Mouse (Mus musculus) thymus, postnatal 14 days (tissue): ENCODE measurements around the gene Gm11549.
A peak's percentile ranks its signal among the peaks of the same experiment; 100 is the strongest.

Experiments
- DNase-seq: peaks from one replicate; pipeline ENCODE4 v3.0.0; 2021

Gm11549 gene

DNA sequence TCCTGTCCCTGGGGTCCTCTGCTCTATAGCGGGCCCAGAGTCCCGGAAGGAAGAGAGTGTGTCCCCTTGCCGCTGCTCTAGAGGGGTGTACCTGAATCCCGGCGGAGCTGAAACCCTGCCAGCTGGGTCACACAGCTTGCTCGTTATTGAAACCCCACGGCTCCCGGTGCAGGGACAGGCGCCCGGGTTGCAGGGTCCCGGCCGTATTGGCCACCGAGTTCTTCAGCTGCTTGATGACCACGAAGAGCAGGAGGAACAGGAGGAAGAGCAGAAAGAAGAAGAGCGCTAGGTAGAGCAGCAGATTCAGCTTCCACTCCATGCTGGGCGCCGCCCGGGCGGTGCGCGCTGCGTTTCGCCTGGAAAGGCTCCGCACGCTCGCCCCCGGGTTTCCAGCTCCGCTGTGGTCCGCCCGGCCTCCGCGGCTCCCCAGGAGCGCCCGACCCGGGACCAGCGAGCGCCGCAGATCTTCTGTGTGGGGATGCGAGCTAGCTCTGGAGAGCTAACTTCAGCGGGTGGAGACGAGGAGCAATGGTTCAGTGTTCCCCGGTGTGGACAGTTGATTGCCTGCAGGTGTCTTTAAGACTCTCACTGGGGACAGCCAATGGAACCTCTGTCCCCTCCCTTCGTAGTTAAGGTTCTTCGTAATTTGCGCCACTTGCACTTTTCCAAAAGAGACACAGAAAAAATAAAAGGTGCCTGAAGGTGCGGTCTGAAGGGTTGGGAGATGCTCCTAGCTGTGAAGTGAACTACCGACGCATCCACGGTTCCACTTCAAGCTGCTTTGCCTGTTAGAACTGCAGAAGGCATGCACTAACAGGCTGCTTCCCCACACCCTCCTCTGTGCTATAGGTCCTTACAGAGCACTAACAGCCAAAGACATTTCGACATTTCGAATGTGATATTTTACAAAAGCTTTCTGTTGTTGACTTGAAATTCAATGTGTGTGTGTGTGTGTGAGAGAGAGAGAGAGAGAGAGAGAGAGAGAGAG is at the start of gene Gm11549:
Gm11549 (minus strand) TSS at position 741 of the 988 bp plus-strand sequence.
- no peak for DNase-seq

DNA sequence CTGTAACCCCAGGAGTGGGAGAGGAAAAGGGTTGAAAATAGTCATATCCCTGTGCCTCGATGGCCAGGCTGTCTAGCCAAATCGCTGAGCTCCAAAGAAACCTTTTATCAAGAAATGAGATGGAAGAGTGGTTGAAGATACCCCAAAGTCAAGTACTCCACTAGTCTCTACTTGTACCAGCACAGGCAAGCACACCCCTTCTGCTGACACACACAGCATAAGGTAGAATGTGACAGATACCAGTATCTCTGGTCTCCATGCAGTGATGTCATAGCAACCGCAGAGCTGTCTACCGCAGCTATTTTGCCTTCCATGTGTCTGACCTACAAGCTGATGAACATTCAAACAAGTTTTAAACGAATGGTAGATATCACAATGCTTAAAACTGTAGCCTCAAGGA is 48.2 kb upstream of the Gm11549 start:
- no peak for DNase-seq

DNA sequence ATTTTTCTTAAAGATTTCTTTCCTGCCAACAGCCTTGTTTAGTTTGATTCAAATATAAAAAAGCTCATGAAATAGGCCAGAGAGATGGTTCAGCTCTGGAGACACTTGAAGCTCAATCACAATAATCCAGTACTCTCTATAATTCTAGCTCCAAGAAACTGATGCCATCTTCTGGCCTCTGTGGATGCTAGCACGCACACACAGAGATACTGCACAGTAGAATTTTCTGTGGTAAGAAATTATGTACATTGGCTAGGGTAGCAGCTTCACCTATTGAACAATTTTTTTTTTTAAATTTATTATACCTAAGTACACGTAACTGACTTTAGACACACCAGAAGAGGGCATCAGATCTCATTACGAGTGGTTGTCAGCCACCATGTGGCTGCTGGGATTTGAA is 42.1 kb upstream of the Gm11549 start:
- DNase-seq: no peak

DNA sequence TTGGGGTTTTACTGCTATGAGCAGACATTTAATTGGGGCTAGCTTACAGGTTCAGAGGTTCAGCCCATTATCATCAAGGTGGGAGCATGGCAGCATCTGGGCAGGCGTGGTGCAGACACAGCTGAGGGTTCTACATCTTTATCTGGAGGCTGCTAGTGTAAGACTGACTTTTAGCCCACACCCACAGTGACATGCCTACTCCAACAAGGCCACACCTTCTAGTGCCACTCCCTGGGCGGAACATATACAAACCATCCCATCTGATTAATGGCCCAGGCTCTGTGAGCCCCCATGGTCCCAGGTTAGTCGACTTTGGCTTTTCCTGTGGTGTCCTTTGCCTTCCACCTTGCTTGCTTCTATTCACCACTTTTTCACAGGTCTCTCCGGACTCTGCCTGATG is 38.0 kb upstream of the Gm11549 start:
- DNase-seq: no peak

DNA sequence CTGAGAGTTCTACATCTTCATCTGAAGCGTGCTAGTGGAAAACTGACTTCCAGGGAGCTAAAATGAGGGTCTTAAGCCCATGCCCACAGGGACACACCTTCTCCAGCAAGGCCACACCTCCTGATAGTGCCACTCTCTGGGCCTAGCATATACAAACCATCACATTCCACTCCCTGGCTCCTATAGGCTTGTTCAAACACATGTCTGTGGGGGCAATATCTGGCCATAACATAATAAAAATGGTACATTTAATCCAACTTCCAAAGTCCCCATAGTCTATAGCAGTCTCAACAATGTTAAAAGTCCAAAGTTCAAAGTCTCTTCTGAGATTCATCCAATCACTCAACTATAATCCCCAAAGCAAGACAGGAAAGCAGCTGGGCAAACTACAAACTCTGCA is 36.0 kb upstream of the Gm11549 start:
- DNase-seq: no peak

DNA sequence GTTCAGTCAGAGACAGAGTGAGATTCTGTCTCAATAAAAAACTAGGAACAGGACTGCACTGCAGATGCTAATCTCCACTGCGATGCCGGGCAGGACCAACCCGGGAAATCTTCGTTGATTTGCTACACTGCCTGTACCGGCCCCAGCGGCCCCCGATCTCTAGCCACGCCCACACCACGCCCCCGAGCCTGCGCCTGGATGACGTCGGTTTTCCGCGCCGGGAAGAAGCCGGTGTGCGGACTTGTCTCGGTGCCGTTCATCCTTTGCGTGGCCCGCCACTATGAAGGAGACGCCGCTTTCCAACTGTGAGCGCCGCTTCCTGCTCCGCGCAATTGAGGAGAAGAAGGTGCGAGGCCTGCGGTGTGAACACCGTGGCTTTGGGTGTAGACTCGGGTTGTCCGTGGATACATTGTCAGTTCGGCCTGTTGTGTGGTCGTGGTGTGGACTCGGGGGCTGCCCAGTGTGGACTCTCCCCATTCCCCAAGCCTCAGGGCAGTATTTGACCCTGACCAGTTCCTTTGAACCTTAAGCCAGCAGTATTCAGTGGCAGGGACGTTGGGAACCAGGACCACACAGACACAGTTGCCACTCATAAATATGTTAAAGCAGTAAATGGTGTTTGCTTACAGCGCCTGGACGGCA is 30.9 kb upstream of the Gm11549 start, which contains the start of gene Exosc9:
Exosc9 (plus strand) TSS at position 201 of the 642 bp plus-strand sequence.
- peak; percentile 96 for DNase-seq

DNA sequence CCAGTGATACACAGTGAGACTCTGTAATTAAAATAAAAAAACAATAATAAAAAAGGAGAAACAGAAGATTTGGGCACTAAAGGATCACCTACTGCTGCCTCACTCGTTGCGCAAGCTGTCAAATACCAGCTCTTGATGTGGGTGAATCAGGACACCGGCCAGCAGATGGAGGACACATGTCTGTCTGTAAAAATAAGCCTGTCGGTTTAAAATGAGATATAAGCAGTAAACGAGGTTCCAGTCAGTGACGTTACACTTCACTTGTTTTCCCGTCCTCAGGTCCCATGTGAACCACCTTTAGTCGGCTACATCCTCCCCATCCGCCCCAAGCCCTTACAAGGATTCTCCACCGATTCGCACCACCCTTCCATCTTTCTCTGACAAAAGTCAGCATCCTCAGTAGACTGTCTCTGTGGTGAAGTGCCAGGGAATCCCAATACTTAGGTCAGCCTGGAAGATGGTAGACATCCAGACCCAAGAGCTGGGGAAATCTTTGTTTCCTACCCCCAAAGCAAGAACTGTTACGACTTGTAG is 30.3 kb upstream of the Gm11549 start:
- peak; percentile 20 for DNase-seq

DNA sequence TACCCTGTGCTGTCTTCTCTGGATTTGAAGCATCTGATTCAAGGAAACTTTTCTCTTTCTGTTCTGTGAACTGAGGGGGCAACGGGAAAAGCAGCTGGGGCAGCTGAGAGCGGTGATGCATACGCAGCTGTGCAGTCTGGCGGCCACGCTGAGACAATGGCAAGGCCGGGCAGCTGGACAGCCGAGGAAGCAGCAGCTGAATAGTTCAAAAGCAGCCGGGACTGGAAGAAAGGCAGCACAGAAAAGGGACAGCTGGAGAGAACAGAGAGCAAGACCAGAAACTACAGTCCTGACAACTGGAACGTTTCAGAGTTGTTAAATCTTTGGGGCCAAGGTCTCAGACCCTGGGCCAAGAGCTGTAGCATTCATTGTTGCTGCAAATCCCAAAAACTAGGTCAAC is 29.7 kb upstream of the Gm11549 start:
- no peak for DNase-seq

DNA sequence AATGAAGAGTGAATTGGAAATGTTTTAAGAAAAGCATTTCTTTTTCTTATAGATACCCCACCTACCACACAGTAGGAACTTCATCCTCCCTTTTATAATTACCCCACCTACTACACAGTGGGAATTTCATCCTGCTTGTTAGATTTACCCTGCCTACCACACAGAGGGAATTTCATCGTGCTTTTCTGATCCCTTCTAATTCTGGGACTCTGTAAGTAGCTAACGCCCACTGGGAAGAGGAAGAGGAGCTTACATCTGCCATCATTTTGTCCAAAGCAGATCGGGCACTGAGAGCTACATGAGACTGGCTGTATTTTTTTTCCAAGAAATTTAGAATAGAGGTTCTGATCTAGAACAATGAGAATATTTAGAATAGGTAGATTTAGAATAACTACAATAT is 23.3 kb upstream of the Gm11549 start:
- DNase-seq: no peak

DNA sequence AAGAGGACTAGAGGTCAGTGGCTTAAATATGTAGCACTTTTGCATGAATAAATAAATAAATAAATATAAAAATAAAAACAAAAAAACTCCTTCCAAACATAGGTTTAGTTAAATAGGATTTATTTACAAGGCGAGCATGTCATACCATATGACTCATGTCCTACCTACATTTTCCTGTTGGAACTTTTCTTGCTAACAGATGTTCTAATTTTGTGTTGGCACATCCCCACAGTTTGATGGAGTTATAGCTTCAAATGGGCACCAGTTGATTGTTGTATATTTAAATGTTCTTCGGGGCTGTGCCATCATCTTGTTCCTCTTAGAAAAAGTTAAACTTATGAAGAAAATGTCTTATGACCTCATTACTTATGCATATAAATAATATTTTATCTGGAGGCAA is 19.8 kb upstream of the Gm11549 start:
- no peak for DNase-seq

DNA sequence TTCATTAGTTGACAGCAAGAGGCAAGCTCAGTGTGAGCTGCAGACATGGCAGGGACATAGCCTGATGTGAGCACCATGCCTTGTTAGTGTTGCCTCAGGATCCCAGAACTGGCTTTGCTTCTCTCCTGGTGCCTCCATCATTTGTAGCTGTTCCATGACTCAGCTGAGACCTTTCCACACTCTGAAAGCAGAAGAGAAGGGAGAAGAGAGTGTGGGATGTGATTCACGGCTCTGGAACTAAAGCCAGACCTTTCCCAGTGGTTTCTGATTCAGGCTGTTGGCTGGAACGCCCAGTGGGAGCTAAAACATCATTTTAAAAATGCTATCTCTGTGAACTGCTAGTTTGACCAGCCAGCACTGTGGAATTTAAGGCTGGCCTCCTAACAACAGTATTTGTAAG is 19.1 kb upstream of the Gm11549 start:
- DNase-seq: no peak

DNA sequence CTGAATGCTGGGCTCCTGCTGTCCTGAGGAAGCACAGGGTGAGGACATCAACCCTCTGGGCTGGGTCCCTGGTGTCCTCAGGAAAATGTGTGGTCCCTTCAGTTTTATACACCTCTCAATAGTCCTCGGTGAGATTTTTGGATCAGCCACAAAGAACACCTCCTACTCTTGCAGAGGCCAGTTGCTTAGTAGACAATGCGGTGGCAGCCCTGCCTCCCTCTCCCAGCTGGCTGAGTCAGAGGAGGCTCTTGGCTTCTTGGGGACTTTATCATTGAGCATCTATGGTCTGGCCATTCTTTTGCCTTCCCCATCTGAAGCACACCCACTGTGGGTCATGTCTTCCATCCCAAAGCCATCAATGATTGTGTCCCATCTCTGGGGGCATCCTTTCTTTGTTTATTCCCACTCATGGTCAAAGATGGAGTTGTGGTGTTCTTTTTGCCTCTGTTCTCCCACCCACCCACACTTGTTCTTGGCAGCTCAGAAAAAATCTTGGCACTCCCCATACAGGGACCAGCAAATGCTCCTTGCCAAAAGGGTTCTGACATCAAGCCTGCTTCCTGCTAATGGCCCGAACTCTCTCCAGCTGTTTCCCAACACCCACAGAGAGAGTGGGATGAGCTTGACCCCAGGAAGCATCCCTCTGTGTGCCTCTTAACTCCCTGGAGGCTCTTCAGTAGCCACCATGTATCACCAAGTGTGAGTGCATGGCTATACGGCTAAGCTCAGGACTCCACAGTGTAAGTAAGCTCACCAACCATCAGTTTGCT is 16.3 kb upstream of the Gm11549 start:
- no peak for DNase-seq

DNA sequence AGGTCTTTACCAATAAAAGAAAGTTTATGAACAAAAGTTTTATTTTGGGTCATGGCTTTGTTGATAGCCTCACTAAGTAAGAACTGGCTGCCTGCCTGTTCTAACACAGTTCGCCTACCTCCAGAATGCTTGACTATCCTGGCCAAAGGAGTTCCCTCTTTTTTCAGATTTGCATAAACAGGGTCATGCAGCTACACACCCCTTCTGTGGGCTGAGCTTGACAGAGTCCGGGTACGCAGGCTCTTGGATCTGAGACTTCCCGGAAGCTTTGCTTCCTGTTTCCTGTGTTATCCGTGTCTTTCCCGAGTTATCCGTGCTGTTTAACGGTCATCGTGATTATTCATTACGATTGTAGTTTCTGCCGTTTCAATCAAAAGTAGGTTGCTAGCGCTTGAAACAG is 14.4 kb upstream of the Gm11549 start:
- no peak for DNase-seq

DNA sequence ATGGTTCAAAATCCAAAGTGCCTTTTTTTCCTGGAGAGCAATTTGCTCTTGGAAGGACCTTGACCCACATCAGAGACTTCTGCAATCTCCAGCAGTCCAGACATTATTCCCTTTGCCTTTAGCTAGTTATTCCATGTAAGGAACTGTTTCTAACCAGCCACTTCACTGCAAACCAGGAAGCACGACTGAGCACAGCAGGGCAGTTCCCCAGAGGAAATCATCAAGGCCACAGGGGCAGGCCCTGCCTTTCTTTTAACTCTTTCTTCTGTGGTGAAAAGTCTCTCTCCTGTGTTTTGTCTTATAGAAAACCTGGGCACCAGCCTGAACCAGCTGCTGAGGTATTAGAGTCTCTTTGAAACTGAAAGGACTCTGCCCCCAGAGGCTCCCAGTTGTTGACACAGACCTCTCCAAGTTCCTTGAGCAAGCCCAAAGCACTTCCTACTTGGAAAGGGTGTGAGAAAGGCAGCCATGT is 11.6 kb upstream of the Gm11549 start:
- DNase-seq: no peak

DNA sequence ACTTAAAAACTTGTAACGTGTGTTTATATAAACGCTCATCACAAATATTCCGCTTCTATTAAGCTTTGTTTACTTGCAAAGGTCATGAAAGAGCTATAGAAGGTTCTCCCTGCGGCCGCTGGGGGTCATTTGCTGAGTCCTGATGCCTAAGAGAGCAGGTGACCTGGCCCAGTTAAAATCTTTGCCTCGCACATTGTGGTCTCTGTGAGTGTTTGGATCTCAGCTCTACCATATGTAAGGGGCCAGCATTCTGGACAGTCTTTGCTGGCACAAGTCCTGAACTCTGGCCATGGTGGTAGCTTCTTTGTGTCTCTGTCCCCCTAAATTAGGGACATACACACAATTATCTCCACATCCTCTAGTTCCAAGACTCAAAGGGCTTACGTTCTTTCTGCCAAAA is 11.1 kb upstream of the Gm11549 start:
- DNase-seq: no peak

DNA sequence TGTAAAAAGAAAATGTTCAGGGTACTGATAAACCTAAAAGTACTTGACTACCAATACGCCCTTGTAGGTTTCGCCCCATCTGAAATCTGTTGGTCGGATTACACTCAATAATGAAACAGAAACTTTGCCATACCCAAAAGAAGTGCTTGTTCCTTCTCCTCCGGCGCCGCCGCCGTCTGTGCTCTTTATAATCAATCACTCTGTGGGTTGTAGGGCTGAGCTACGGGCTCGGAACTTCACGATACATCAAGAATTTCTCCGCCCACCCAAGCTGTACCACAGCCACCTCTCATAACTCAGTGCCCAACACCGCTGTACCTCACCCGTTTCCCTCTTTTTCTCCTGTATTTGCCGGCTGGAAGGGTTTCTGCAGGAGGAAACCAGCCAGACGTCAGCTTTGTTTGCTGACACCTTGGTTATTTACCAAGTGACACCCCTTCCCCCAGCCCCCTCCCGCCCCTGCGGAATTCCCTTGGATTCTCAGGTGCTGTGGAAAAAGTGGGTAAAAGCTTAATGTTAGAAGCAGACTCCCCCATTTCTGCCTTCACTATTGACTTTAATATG is 10.4 kb upstream of the Gm11549 start:
- DNase-seq: no peak

DNA sequence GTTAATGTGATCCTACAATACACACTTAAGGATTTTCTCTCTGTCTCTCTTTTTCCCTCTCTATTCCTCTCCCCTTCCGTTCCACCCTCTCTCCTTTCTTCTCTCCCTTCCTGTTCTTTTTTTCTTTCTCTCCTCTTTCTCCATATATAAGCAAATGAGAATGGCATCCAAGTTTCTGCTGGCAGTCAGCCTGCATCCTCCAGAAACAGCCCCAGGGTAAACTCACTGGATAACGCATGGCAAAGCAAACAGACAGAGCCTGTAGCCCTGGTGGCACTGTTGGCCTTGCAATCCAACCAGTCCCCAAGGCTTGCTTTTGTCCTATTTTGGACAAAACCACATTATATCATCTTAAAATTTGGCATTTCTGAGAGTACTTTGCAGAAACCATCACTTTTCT is 9.6 kb upstream of the Gm11549 start:
- DNase-seq: no peak

DNA sequence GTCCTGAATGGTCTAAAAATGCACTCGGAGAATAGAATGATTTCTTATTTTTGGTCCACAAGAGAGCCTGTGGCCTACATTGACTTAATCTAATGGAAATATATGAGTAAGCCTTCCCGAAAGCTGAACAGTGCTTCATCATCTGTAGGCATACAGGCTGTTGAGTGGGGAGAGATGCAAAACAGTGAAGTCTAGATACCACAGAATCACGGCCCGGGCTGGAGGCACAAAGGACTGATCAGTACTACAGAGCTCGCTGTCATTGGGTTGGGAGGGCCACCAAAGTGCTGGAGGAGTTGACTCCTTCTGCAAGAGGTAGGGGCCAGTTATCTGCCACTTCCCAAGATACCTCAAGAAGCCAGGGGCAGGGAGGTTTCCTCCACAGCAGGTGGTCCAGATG is 9.2 kb upstream of the Gm11549 start:
- no peak for DNase-seq

DNA sequence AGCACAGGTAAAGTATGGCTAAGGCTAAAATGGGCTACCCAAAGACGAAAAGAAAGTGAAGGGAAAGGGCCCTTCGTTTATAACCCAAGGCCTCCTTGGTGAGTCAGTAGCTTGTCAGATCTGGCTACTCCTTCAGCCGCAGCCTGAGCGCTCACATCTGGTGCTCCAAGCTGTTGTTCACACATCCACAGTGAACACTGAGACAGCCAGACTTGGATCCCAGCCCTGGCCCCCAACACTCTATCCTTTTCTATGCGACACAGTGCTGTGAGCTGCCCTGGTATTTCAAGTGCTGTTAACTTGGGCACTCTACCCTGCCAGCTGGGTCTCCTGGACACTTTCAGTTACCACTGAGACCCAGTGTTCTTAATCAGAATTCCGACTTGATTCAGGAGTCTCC is 8.7 kb upstream of the Gm11549 start:
- no peak for DNase-seq

DNA sequence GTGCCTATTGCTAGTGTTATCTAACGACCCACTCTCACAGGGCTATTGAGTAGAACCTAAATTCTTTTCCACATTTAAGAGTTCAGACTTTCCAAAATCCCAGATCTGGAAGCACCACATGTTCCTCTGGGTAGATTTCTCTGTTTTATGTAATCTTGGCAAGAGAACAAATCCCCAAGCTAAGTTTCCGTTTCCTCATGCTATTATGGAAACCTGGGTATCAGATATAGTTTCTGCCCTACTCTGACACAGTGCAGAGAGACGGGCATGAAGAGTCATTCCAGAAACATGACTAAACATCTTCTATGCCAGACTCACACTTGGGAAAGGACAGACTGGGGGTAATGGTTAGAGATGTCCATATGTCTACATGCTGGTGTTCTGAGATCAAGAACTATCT is 2.9 kb upstream of the Gm11549 start:
- DNase-seq: no peak

DNA sequence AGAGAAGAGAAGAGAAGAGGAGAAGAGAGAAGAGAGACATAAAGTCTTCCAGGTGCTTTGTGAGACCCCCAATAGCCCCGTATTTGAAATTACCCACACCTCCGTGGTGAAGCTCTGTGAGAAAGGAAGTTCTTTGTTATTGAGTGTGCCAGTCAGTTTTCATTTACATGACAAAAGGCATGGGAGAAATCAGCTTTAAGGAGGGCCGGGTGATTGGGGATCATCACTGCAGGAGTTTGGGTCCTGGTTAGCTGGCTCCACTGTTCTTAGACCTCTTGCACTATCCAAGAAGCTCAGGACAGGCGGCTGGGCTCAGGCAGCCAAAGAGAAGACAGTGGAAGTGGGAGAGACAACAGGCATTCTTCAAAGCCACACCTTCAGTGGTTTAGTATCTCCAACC is 524 bp upstream of the Gm11549 start:
- no peak for DNase-seq

DNA sequence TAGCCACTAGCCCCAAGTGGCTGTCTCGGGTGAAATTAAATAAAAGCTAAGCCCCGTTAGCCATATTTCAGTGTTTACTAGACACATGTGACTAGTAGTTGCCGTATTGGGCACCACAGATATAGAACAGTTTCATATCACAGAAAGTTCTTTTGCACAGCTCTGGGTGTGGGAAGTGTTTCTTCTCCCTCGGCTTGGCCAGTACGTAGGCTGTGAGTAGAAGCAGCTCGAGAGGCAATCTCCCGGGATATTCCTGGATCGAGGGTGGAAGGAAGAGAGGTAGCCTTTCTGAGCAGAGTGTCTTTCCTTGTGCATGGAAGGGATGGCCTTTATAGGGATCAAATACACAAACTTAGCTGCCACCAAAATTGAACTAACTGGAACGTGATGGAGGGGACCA is 5.4 kb downstream of the Gm11549 start:
- DNase-seq: no peak

DNA sequence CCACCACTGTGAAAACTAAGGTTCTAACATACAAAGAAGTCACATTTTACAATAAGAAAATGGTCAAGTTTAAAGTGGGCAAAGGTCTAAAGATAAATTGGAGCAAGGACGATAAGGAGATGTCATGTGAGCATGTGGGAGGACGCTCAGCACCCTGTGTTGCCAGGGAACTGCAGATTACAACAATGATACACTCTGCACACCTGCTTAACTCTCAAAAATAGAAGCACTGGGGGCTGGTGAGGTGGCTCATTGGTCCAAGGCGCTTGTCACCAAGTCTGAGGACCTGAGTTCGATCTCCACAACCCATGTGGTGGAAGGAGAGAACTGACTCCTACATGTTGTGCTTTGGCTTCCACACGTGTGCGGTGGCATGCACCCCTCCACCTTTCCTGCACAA is 10.1 kb downstream of the Gm11549 start:
- DNase-seq: no peak
